ENCODE assay signal across 38 mouse cellular contexts in genomic region chr7:105373976-105374375, GRCm38 (mm10). TPM values are rescaled to one million over a fixed set of nuclear protein-coding genes. Genes with fewer than 3 reads are reported as not detected.
A peak's percentile ranks its signal among the peaks of the same experiment; 100 is the strongest.
DNase-seq lines count a peak whose midpoint lies in the region; ATAC-seq lines count a peak whose summit lies in the region.
"Had no signal": no experiment of that assay in that cellular context is flagged by ENCODE, and none has a peak within 500 bp of the region (broad histone marks: within the 10 kb centered on the region; RNA-seq: fewer than 3 reads in every experiment).

No protein-coding gene starts in this region.

- H3K36me3 ChIP-seq in heart, embryonic 13.5 days, result peaks cover 73% of the 10 kb centered on the region

- H3K4me2 ChIP-seq in heart, embryonic 13.5 days, result no peak overlapping the region
- H3K4me2 ChIP-seq: embryonic facial prominence, embryonic 15.5 days; forebrain, embryonic 12.5 days; hindbrain, embryonic 15.5 days; kidney, embryonic 15.5 days; lung, embryonic 15.5 days; midbrain, embryonic 11.5 days; neural tube, embryonic 12.5 days; stomach, embryonic 15.5 days had no signal

- 0 out of 2 replicates have a peak overlapping the region, but pooled peaks have one; percentile 19 for H3K9ac ChIP-seq in heart, embryonic 13.5 days
- H3K9ac ChIP-seq: embryonic facial prominence, embryonic 15.5 days; forebrain, embryonic 12.5 days; forebrain, postnatal 0 days; hindbrain, embryonic 15.5 days; kidney, embryonic 15.5 days; lung, embryonic 15.5 days; neural tube, embryonic 12.5 days; stomach, embryonic 15.5 days had no signal

- 85% methylated on average over 3 of the region's 3 CpGs for WGBS in heart, embryonic 13.5 days

- DNase-seq in heart, postnatal 14 days, result no peak
- DNase-seq in layer of hippocampus, adult 11-12 months (ENCODE audit: low spot score), result peak; percentile 46
- no peak for DNase-seq in layer of hippocampus, postnatal 10 days (ENCODE audit: low spot score in 2 of 2)
- DNase-seq in right cerebral cortex, adult 18-20 months, result peak; percentile 17
- no peak for DNase-seq in right cerebral cortex, postnatal 4 days
- peak; percentile 32 for DNase-seq in telencephalon, adult 2 months (ENCODE audit: low read depth, low spot score)
- DNase-seq: adrenal gland, adult 8-10 months; cerebellum, adult 8-10 months; forebrain, postnatal 0 days; kidney, adult 18-20 months; kidney, postnatal 25 days; thymus, adult 2 months; thymus, postnatal 36 days had no signal

- intact Hi-C loops in heart, postnatal 14 days (cut with DNase I), result no loop called here

- ATAC-seq in heart, embryonic 13.5 days (ENCODE audit: extremely low read depth, insufficient number of reproducible peaks, low FRiP score, low TSS enrichment), result no peak
- ATAC-seq: forebrain, postnatal 0 days; inflammation-experienced regulatory T-cells, adult 6 months; midbrain, embryonic 16.5 days had no signal

- H3K27ac ChIP-seq in heart, embryonic 13.5 days (replicated peaks), result peak overlapping the region; percentile 66
- H3K27ac ChIP-seq: embryonic facial prominence, embryonic 10.5 days; embryonic facial prominence, embryonic 15.5 days; forebrain, embryonic 12.5 days; heart, embryonic 10.5 days; hindbrain, embryonic 10.5 days; hindbrain, embryonic 15.5 days; kidney, embryonic 15.5 days; lung, embryonic 15.5 days; neural tube, embryonic 12.5 days; stomach, embryonic 15.5 days had no signal

- peaks cover 14% of the 10 kb centered on the region for H3K4me1 ChIP-seq in heart, embryonic 13.5 days
- H3K4me1 ChIP-seq: embryonic facial prominence, embryonic 10.5 days; embryonic facial prominence, embryonic 15.5 days; forebrain, embryonic 12.5 days; heart, embryonic 10.5 days; hindbrain, embryonic 10.5 days; hindbrain, embryonic 15.5 days; kidney, embryonic 15.5 days; lung, embryonic 15.5 days; neural tube, embryonic 12.5 days; stomach, embryonic 15.5 days had no signal

- no peaks in the 10 kb centered on the region for H3K9me3 ChIP-seq in heart, embryonic 13.5 days
- H3K9me3 ChIP-seq: embryonic facial prominence, embryonic 10.5 days; embryonic facial prominence, embryonic 15.5 days; forebrain, embryonic 12.5 days; G1E; heart, embryonic 10.5 days; hindbrain, embryonic 10.5 days; hindbrain, embryonic 15.5 days; kidney, embryonic 15.5 days; lung, embryonic 15.5 days; neural tube, embryonic 12.5 days; stomach, embryonic 15.5 days had no signal

- no peaks in the 10 kb centered on the region for H3K27me3 ChIP-seq in heart, embryonic 13.5 days (replicated peaks)
- H3K27me3 ChIP-seq: embryonic facial prominence, embryonic 15.5 days; forebrain, embryonic 12.5 days; hindbrain, embryonic 15.5 days; kidney, embryonic 15.5 days; lung, embryonic 15.5 days; neural tube, embryonic 12.5 days; stomach, embryonic 15.5 days had no signal

- no peak overlapping the region for H3K4me3 ChIP-seq in heart, embryonic 13.5 days
- H3K4me3 ChIP-seq: embryonic facial prominence, embryonic 10.5 days; embryonic facial prominence, embryonic 15.5 days; forebrain, embryonic 12.5 days; heart, embryonic 10.5 days; hindbrain, embryonic 10.5 days; hindbrain, embryonic 15.5 days; kidney, embryonic 15.5 days; lung, embryonic 15.5 days; myocyte; neural tube, embryonic 12.5 days; stomach, embryonic 15.5 days had no signal

RNA-seq across cellular contexts. Expression of gene Gm5901, which starts 0.9 kb away (rescaled TPM):
- not detected in 2 replicates for polyA plus RNA-seq in heart, embryonic 13.5 days (2015; fragmentation: Nextera tagmentation; extraction: Ambion mirVana)
- total RNA-seq in heart, postnatal 14 days (2021), result not detected
- not detected for total RNA-seq in layer of hippocampus, postnatal 10 days (2021)
- total RNA-seq: adrenal gland, adult 8-10 months; adrenal gland, postnatal 4 days; forebrain, postnatal 0 days; gastrocnemius, adult 8-10 months; gastrocnemius, postnatal 4 days; layer of hippocampus, postnatal 36 days; left cerebral cortex, postnatal 10 days; liver, adult 2 months had no signal
- polyA plus RNA-seq: embryonic facial prominence, embryonic 10.5 days; embryonic facial prominence, embryonic 15.5 days; forebrain, embryonic 12.5 days; forebrain, postnatal 0 days; G1E; heart, embryonic 10.5 days; hindbrain, embryonic 10.5 days; hindbrain, embryonic 15.5 days; inflammation-experienced regulatory T-cells, adult 6 months; kidney, embryonic 15.5 days; limb, embryonic 11.5 days; liver, adult 2 months; liver, embryonic 16.5 days; lung, embryonic 15.5 days; midbrain, embryonic 11.5 days; midbrain, embryonic 16.5 days; myocyte; neural tube, embryonic 12.5 days; stomach, embryonic 15.5 days had no signal

RNA-seq across cellular contexts. Expression of gene Olfr692, which starts 5.9 kb away (rescaled TPM):
- not detected in 2 replicates for polyA plus RNA-seq in heart, embryonic 13.5 days (2015; fragmentation: Nextera tagmentation; extraction: Ambion mirVana)
- total RNA-seq in heart, postnatal 14 days (2021), result not detected
- total RNA-seq in layer of hippocampus, postnatal 10 days (2021), result not detected
- total RNA-seq: adrenal gland, adult 8-10 months; adrenal gland, postnatal 4 days; forebrain, postnatal 0 days; G1E; gastrocnemius, adult 8-10 months; gastrocnemius, postnatal 4 days; layer of hippocampus, postnatal 36 days; left cerebral cortex, postnatal 10 days; liver, adult 2 months; megakaryocyte, adult 5-6 weeks had no signal
- polyA plus RNA-seq: embryonic facial prominence, embryonic 10.5 days; forebrain, embryonic 12.5 days; forebrain, postnatal 0 days; G1E; heart, embryonic 10.5 days; hindbrain, embryonic 10.5 days; hindbrain, embryonic 15.5 days; inflammation-experienced regulatory T-cells, adult 6 months; kidney, embryonic 15.5 days; limb, embryonic 11.5 days; liver, adult 2 months; liver, embryonic 16.5 days; lung, embryonic 15.5 days; midbrain, embryonic 11.5 days; midbrain, embryonic 16.5 days; myocyte; neural tube, embryonic 12.5 days; stomach, embryonic 15.5 days; thymus, adult 2 months had no signal

RNA-seq across cellular contexts. Expression of gene Fam160a2, which starts 25.9 kb away (rescaled TPM):
- 28.9 and 29.6 TPM in 2 replicates for polyA plus RNA-seq in heart, embryonic 13.5 days (2015; fragmentation: Nextera tagmentation; extraction: Ambion mirVana)
- total RNA-seq in heart, postnatal 14 days (2021), result 10 to 100 TPM; 19.5 to 25.2 TPM
- 10 to 100 TPM; 57.9 to 61.3 TPM for total RNA-seq in layer of hippocampus, postnatal 10 days (2021)

RNA-seq across cellular contexts. Expression of gene Cnga4, which starts 30.4 kb away (rescaled TPM):
- not detected in 2 replicates for polyA plus RNA-seq in heart, embryonic 13.5 days (2015; fragmentation: Nextera tagmentation; extraction: Ambion mirVana)
- under 1 TPM in 1 of 2 experiments, not detected in 1; 0.10 TPM for total RNA-seq in heart, postnatal 14 days (2021)
- total RNA-seq in layer of hippocampus, postnatal 10 days (2021), result under 1 TPM; 0.33 to 0.69 TPM
- total RNA-seq: adrenal gland, adult 8-10 months; adrenal gland, postnatal 4 days; G1E; gastrocnemius, adult 8-10 months; gastrocnemius, postnatal 4 days; liver, adult 2 months had no signal
- polyA plus RNA-seq: G1E; heart, embryonic 10.5 days; inflammation-experienced regulatory T-cells, adult 6 months; limb, embryonic 11.5 days; liver, embryonic 16.5 days; lung, embryonic 15.5 days; midbrain, embryonic 11.5 days; stomach, embryonic 15.5 days had no signal

RNA-seq across cellular contexts. Expression of gene Olfr691, which starts 31.9 kb away (rescaled TPM):
- not detected in 2 replicates for polyA plus RNA-seq in heart, embryonic 13.5 days (2015; fragmentation: Nextera tagmentation; extraction: Ambion mirVana)
- total RNA-seq in heart, postnatal 14 days (2021), result not detected
- under 1 TPM; 0.22 to 0.75 TPM for total RNA-seq in layer of hippocampus, postnatal 10 days (2021)
- total RNA-seq: adrenal gland, postnatal 4 days; forebrain, postnatal 0 days; gastrocnemius, adult 8-10 months; gastrocnemius, postnatal 4 days; liver, adult 2 months; megakaryocyte, adult 5-6 weeks had no signal
- polyA plus RNA-seq: embryonic facial prominence, embryonic 10.5 days; forebrain, embryonic 12.5 days; forebrain, postnatal 0 days; G1E; hindbrain, embryonic 10.5 days; inflammation-experienced regulatory T-cells, adult 6 months; kidney, embryonic 15.5 days; limb, embryonic 11.5 days; liver, adult 2 months; liver, embryonic 16.5 days; lung, embryonic 15.5 days; myocyte; stomach, embryonic 15.5 days; thymus, adult 2 months had no signal

Comparison
In these comparisons a context has a peak if more than half of its experiments do, and no peak if none do; other contexts are left out.
1. DNase-seq: peak in layer of hippocampus, adult 11-12 months (single experiment), right cerebral cortex, adult 18-20 months (single experiment) and telencephalon, adult 2 months (single experiment); none in heart, postnatal 14 days (0 of 2), layer of hippocampus, postnatal 10 days (0 of 2) and right cerebral cortex, postnatal 4 days (single experiment).